Mouse (Mus musculus) cerebellum, adult 9-10 months (tissue): Measurements from ENCODE around the gene Gm14685.
A peak's percentile ranks its signal among the peaks of the same experiment; 100 is the strongest.
"Not testable (repeated sequence)": the region's sequence is repeated elsewhere in the genome, so short reads cannot be mapped to it uniquely, and the experiment has no call there.

Experiments used
- DNase-seq: peaks from one replicate; pipeline ENCODE4 v3.0.0; 2022

Gm14685 gene

DNA sequence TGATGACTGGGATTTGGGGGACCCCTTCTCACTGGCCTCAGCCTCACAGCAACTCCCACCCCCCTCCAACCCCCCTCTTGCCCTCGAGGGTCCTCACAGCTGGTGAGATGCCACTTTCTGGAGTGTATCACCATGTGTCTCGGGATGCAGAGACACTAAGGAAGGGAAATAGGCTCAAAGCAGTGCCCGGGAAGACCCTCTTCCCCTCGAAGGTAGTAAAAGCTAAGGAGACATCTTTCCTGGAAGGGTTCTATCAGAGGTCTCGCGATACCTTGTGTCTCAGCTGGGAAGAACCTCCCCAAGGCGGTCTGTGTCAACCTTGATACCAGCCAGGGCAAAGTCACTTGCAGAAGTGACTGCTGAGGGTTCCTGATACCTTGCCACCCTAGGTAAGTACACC is at the start of gene Gm14685:
TSS of gene Gm14685 (plus strand) at position 301 of the 400 bp plus-strand sequence.
- DNase-seq: not testable (repeated sequence)

GRCm38 (mm10) chrX:73082267-73083055 is 34.4 kb upstream of the Gm14685 start, which contains the start of gene Xlr4a:
Gene Xlr4a, minus strand, starts transcription at chrX:73082478.
- not testable (repeated sequence) for DNase-seq

DNA sequence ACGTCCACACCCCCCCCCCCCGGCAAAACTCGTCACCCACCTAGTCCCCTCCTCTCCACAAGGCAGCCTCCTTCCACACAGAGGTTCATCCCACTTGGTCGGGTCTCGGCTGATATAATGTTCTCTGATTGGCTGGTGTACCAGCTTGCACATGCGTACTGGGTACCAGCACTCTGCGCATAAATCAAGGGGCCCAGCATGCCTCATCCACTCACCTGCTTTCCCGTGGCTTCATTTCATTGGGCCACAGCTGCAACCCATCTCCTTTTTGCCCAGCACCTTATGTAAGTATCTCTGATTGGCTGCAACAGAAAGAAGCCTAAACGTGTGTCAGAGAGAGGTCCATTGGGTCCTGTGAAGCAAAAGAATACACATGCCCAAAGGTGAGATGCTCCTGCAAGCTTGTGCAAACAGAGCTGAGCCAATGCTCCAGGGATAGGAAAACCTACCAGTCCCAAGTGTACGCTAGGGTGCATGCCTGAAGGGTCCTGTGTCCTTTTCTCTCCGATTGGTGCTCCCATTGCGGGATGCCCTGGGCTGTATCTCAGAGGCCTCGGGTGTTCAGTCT is 19.8 kb upstream of the Gm14685 start, which contains the start of gene Xlr3a:
TSS of gene Xlr3a (minus strand) at position 155 of the 568 bp plus-strand sequence.
- DNase-seq: peak; percentile 3

- DNase-seq: not testable (repeated sequence)
Observed at GRCm38 (mm10) chrX:73122859-73123829, 6.3 kb downstream of the Gm14685 start.

- not testable (repeated sequence) for DNase-seq
Observed at GRCm38 (mm10) chrX:73143218-73143618, 26.4 kb downstream of the Gm14685 start.

GRCm38 (mm10) chrX:73148496-73148895 is 31.6 kb downstream of the Gm14685 start, which contains the start of gene Xlr5b:
Gene Xlr5b, plus strand, starts transcription at chrX:73148796.
- DNase-seq: not testable (repeated sequence)

GRCm38 (mm10) chrX:73149350-73149749 is 32.5 kb downstream of the Gm14685 start, which contains the start of gene DXBay18:
Gene DXBay18, minus strand, starts transcription at chrX:73149450.
- DNase-seq: not testable (repeated sequence)

GRCm38 (mm10) chrX:73176889-73177288 is 60.0 kb downstream of the Gm14685 start, which contains the start of gene Spin2d:
Gene Spin2d, minus strand, starts transcription at chrX:73176989.
- not testable (repeated sequence) for DNase-seq
